Mouse (Mus musculus): ENCODE results near the gene Tm7sf3.

DNA sequence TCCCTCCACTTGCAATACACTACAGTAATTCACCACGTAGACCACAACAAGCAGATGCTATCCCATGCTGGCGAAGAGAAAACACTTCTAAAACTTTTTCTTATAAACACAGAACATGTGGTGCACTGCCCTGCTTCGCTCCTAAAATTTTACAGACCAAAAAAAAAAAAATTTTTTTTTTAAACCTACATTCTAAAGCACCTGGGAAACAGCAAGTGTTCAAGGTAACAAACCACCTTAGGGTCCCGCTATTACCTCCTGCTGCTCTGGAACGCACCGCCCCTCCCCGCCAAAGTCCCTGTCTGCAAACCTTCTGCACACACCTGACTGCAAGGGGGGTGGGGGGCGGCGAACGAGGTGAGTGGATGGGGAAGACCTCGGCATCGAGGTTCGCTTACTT, 65.7 kb downstream of the Tm7sf3 start, which contains the start of gene Fgfr1op2:
- TF ChIP-seq MYOD1 (IDR thresholded peaks at IDR 0.05; ENCODE audit: control insufficient read depth, insufficient read length, low read depth) = no peak
- no peak for TF ChIP-seq CTCF (IDR thresholded peaks at IDR 0.05; ENCODE audit: control insufficient read depth, insufficient read depth, insufficient read length)
- no peak for TF ChIP-seq MAX (IDR thresholded peaks at IDR 0.05)
- TF ChIP-seq CEBPB (IDR thresholded peaks at IDR 0.05; ENCODE audit: low read depth) = no peak

All from C2C12 (cell line).